In the genomic region with DNA sequence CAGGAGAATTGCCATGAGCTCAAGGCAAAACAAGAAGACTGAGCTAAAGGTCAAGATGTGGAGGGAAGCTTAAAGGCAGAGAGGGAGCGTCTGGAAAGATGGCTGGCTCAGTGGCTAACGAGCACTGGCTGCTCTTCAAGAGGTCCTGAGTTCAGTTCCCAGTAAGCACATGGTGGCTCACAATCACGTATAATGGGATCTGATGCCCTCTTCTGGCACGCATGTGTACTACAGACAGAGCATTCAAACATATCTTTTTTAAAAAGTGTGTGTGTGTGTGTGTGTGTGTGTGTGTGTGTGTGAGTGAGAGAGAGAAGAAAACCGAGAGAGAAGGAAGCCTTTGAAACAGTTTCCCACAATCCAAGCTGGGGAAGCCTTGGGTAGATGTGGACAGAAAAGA, we compare ENCODE assay signal across 15 mouse cellular contexts. TPM values are rescaled to one million over a fixed set of nuclear protein-coding genes. Genes with fewer than 3 reads are reported as not detected.
A peak's percentile ranks its signal among the peaks of the same experiment; 100 is the strongest.
DNase-seq lines count a peak whose midpoint lies in the region; ATAC-seq and TF ChIP-seq lines count a peak whose summit lies in the region.
"Had no signal": no experiment of that assay in that cellular context is flagged by ENCODE, and none has a peak within 500 bp of the region (broad histone marks: within the 10 kb centered on the region; RNA-seq: fewer than 3 reads in every experiment).

No protein-coding gene starts in this region.

- no peaks in the 10 kb centered on the region for H3K36me3 ChIP-seq in kidney, postnatal 0 days (ENCODE audit: insufficient read depth, low read length)
- H3K36me3 ChIP-seq in CH12.LX (replicated peaks in 1 of 2; ENCODE audit: control insufficient read depth in 1 of 2, insufficient read depth in 1 of 2, low read length in 1 of 2), result no peaks in the 10 kb centered on the region
- H3K36me3 ChIP-seq: midbrain, embryonic 13.5 days had no signal

- H3K27me3 ChIP-seq in kidney, postnatal 0 days (ENCODE audit: insufficient read depth, low read length), result no peaks in the 10 kb centered on the region
- peaks cover 4% of the 10 kb centered on the region for H3K27me3 ChIP-seq in CH12.LX (replicated peaks)

- ATAC-seq in kidney, postnatal 0 days (replicated peaks; ENCODE audit: low FRiP score, low read depth), result no peak
- ATAC-seq: midbrain, embryonic 13.5 days had no signal

- no peak for TF ChIP-seq EP300 in CH12.LX (IDR thresholded peaks at IDR 0.05; ENCODE audit: low read length)

- H3K4me1 ChIP-seq in kidney, postnatal 0 days (replicated peaks; ENCODE audit: insufficient read depth, low read length), result no peaks in the 10 kb centered on the region
- 0 out of 4 replicates have a peak, but pooled peaks cover 0 to 2% of the 10 kb centered on the region in 2 experiments for H3K4me1 ChIP-seq in CH12.LX (ENCODE audit: control insufficient read depth in 1 of 2, insufficient read depth in 2 of 2)
- H3K4me1 ChIP-seq in bone marrow macrophage, adult 2 months (ENCODE audit: control insufficient read depth, insufficient read depth, low read length), result no peaks in the 10 kb centered on the region; the same call in 1 of the 2 replicates

- H3K79me2 ChIP-seq in CH12.LX (replicated peaks; ENCODE audit: control insufficient read depth, extremely low read depth, insufficient read depth, poor library complexity, severe bottlenecking), result no peaks in the 10 kb centered on the region

- no peak overlapping the region for H3K9ac ChIP-seq in kidney, postnatal 0 days (ENCODE audit: low read depth, low read length)
- H3K9ac ChIP-seq in CH12.LX (ENCODE audit: insufficient read depth, low read depth), result no peak overlapping the region
- H3K9ac ChIP-seq: midbrain, embryonic 13.5 days had no signal

- in situ Hi-C loops in CH12.LX (cut with MboI; ENCODE audit: low pct_ligation_motif_present, low pct_unique_long_range_greater_than_20kb, low sequenced_read_pairs), result no loop called here

- no peak for TF ChIP-seq POLR2A in CH12.LX (IDR thresholded peaks at IDR 0.05; ENCODE audit: low read depth, low read length)
- no peak for TF ChIP-seq POLR2A in bone marrow macrophage, adult 2 months (IDR thresholded peaks at IDR 0.05; ENCODE audit: borderline replicate concordance, low read depth, low read length)

- H3K9me3 ChIP-seq in kidney, postnatal 0 days (replicated peaks; ENCODE audit: low read length), result no peaks in the 10 kb centered on the region
- peaks cover 14% of the 10 kb centered on the region for H3K9me3 ChIP-seq in CH12.LX (replicated peaks; ENCODE audit: low read length)
- H3K9me3 ChIP-seq: midbrain, embryonic 13.5 days had no signal

- WGBS in kidney, postnatal 0 days, result 74% methylated on average over 5 of the region's 5 CpGs

- no peak overlapping the region for H3K4me3 ChIP-seq in kidney, postnatal 0 days (replicated peaks; ENCODE audit: low read depth, low read length)
- H3K4me3 ChIP-seq in CH12.LX (replicated peaks in 1 of 3; ENCODE audit: low read depth in 2 of 3, low read length in 2 of 3, poor library complexity in 1 of 3), result no peak overlapping the region
- no peak overlapping the region for H3K4me3 ChIP-seq in bone marrow macrophage, adult 2 months (ENCODE audit: insufficient read depth, low read length)
- H3K4me3 ChIP-seq: erythroblast, embryonic 14.5 days; midbrain, embryonic 13.5 days had no signal

- TF ChIP-seq RAD21 in CH12.LX (IDR thresholded peaks at IDR 0.05; ENCODE audit: low read depth, low read length), result peak; percentile 22

- no peak for DNase-seq in kidney, postnatal 0 days (ENCODE audit: low spot score)
- DNase-seq in kidney, adult 9 months, result no peak
- DNase-seq in 416B (ENCODE audit: low read depth) (peak; percentile 56), CH12.LX (ENCODE audit: extremely low read depth) (peak; percentile 24)
- DNase-seq in embryo, embryonic 11 days, result no peak
- no peak for DNase-seq in heart, postnatal 25 days (ENCODE audit: low spot score)
- DNase-seq: cerebellum, adult 11-12 months; layer of hippocampus, adult 9-11 months; retina, postnatal 1 day; thymus, adult 18-20 months had no signal

- intact Hi-C loops in heart, postnatal 25 days (cut with DNase I), result loop anchor here (5.0 kb wide), 1 partner anchor 205 kb away; no protein-coding TSS in a partner anchor

- TF ChIP-seq CTCF in kidney, postnatal 0 days (IDR thresholded peaks at IDR 0.05; ENCODE audit: low read depth), result peak; percentile 55
- TF ChIP-seq CTCF in CH12.LX (conservative IDR thresholded peaks at IDR 0.05 in 1 of 2, IDR thresholded peaks at IDR 0.05 in 1 of 2; ENCODE audit: low read depth in 2 of 2, low read length in 2 of 2), result peak; percentile 8 to 51; a peak in 2 of 4 replicates
- TF ChIP-seq CTCF in bone marrow macrophage, adult 2 months (IDR thresholded peaks at IDR 0.05; ENCODE audit: low read depth, low read length), result peak; percentile 39; the same call in 1 of the 2 replicates

- dilution Hi-C loops in CH12.LX (cut with MboI; ENCODE audit: extremely low pct_ligation_motif_present, extremely low pct_unique_long_range_greater_than_20kb, low sequenced_read_pairs), result no loop called here

- H3K4me2 ChIP-seq in kidney, postnatal 0 days (ENCODE audit: low read length), result no peak overlapping the region
- no peak overlapping the region for H3K4me2 ChIP-seq in CH12.LX (ENCODE audit: insufficient read depth, low read depth, poor library complexity, severe bottlenecking)
- H3K4me2 ChIP-seq: heart, embryonic 11.5 days; midbrain, embryonic 13.5 days had no signal

- H3K27ac ChIP-seq in kidney, postnatal 0 days, result no peak overlapping the region
- no peak overlapping the region for H3K27ac ChIP-seq in CH12.LX (ENCODE audit: insufficient read depth, low read depth)
- no peak overlapping the region for H3K27ac ChIP-seq in bone marrow macrophage, adult 2 months (ENCODE audit: insufficient read depth, low read depth, low read length)
- H3K27ac ChIP-seq: midbrain, embryonic 13.5 days had no signal

TF ChIP-seq in CH12.LX, 34 proteins besides CTCF, POLR2A, EP300 and RAD21:
- no peak for TF ChIP-seq HCFC1 (IDR thresholded peaks at IDR 0.05; ENCODE audit: low read depth, low read length)
- TF ChIP-seq SMC3 (IDR thresholded peaks at IDR 0.05; ENCODE audit: low read depth, low read length), result peak; percentile 25
- TF ChIP-seq MEF2A (IDR thresholded peaks at IDR 0.05; ENCODE audit: borderline replicate concordance, low read depth, low read length), result no peak
- TF ChIP-seq MYC (IDR thresholded peaks at IDR 0.05; ENCODE audit: low read depth, low read length), result peak; percentile 69

RNA-seq across cellular contexts. Expression of a gene that starts 15.3 kb away (rescaled TPM):
- 0.36 and 0.45 TPM in 2 replicates for polyA plus RNA-seq in kidney, postnatal 0 days (2015; fragmentation: Nextera tagmentation; extraction: Ambion mirVana)
- total RNA-seq in CH12.LX (2012; rRNA removed) (0.13 TPM in 1 of 2 replicates, not detected in the other), CH12.LX (2014; rRNA removed) (not detected in 2 replicates)
- polyA plus RNA-seq in CH12.LX (2012; ENCODE audit: insufficient read length, low read depth), result not detected in 2 replicates
- not detected in 2 replicates for polyA plus RNA-seq in bone marrow macrophage, adult 2 months (2012; ENCODE audit: insufficient read depth, insufficient read length, missing spikeins)
- under 1 TPM in 1 of 2 experiments, not detected in 1; 0.10 TPM for total RNA-seq in heart, postnatal 25 days (2021)
- total RNA-seq: adrenal gland, postnatal 14 days had no signal
- polyA plus RNA-seq: heart, embryonic 11.5 days; midbrain, embryonic 13.5 days had no signal

RNA-seq across cellular contexts. Expression of a gene that starts 19.1 kb away (rescaled TPM):
- 20.2 and 24.8 TPM in 2 replicates for polyA plus RNA-seq in kidney, postnatal 0 days (2015; fragmentation: Nextera tagmentation; extraction: Ambion mirVana)
- total RNA-seq in CH12.LX (2012; rRNA removed), result 1.5 and 1.9 TPM in 2 replicates
- total RNA-seq in CH12.LX (2014; rRNA removed), result 0.93 and 1.5 TPM in 2 replicates
- 2.0 and 2.2 TPM in 2 replicates for polyA plus RNA-seq in CH12.LX (2012; ENCODE audit: insufficient read length, low read depth)
- 5.3 and 5.7 TPM in 2 replicates for polyA plus RNA-seq in bone marrow macrophage, adult 2 months (2012; ENCODE audit: insufficient read depth, insufficient read length, missing spikeins)
- total RNA-seq in heart, postnatal 25 days (2021), result 10 to 100 TPM; 16.1 to 21.9 TPM

RNA-seq across cellular contexts. Expression of a gene that starts 50.0 kb away (rescaled TPM):
- 72.2 and 75.0 TPM in 2 replicates for polyA plus RNA-seq in kidney, postnatal 0 days (2015; fragmentation: Nextera tagmentation; extraction: Ambion mirVana)
- total RNA-seq in CH12.LX (2012; rRNA removed), result 12.8 and 16.4 TPM in 2 replicates
- total RNA-seq in CH12.LX (2014; rRNA removed), result 5.5 and 7.5 TPM in 2 replicates
- polyA plus RNA-seq in CH12.LX (2012; ENCODE audit: insufficient read length, low read depth), result 65.5 and 73.2 TPM in 2 replicates
- 91.9 and 105 TPM in 2 replicates for polyA plus RNA-seq in bone marrow macrophage, adult 2 months (2012; ENCODE audit: insufficient read depth, insufficient read length, missing spikeins)
- total RNA-seq in heart, postnatal 25 days (2021), result 10 to 100 TPM; 71.4 to 75.2 TPM

Comparison
In these comparisons a context has a peak if more than half of its experiments do, and no peak if none do; other contexts are left out.
1. DNase-seq: peak in 416B (single experiment) and CH12.LX (single experiment); none in kidney, postnatal 0 days (single experiment), kidney, adult 9 months (single experiment), embryo, embryonic 11 days (single experiment) and heart, postnatal 25 days (single experiment).
2. Peak in every context shown above with its lines, with median percentiles within 50 percentile points of each other: CTCF ChIP-seq.